Mouse (Mus musculus) ES-Bruce4 (cell line): Measurements from ENCODE around the gene Strn4. TPM values are rescaled to one million over a fixed set of nuclear protein-coding genes. Genes with fewer than 3 reads are reported as not detected.

Experiments
- H3K27ac ChIP-seq: 2 replicates; pipeline ENCODE4 v1.5.1; 2012; ENCODE audit warnings: low read length, inconsistent platforms; ENCODE audit not compliant: insufficient read depth
- H3K27me3 ChIP-seq: 2 replicates; pipeline ENCODE4 v1.6.1; 2012; ENCODE audit warnings: mild to moderate bottlenecking, low read length, inconsistent platforms; ENCODE audit not compliant: control insufficient read depth, poor library complexity, insufficient read depth, severe bottlenecking
- H3K36me3 ChIP-seq: 2 replicates; pipeline ENCODE4 v1.6.1; 2012; ENCODE audit warnings: inconsistent platforms, mild to moderate bottlenecking, low read length, moderate library complexity; ENCODE audit not compliant: control insufficient read depth, poor library complexity, insufficient read depth, severe bottlenecking
- H3K4me1 ChIP-seq: one replicate; pipeline ENCODE4 v1.8.1; 2011; ENCODE audit warnings: low read length; ENCODE audit not compliant: control insufficient read depth, insufficient read depth
- H3K4me3 ChIP-seq: 2 replicates; pipeline ENCODE4 v1.5.1; 2011; ENCODE audit warnings: low read depth, mild to moderate bottlenecking, low read length
- H3K9ac ChIP-seq: 2 replicates; pipeline ENCODE4 v1.6.1; 2012; ENCODE audit warnings: low read depth, mild to moderate bottlenecking, inconsistent platforms; ENCODE audit not compliant: poor library complexity, severe bottlenecking
- H3K9me3 ChIP-seq: replicated peaks from 2 replicates; pipeline ENCODE4 v1.6.1; 2012; ENCODE audit warnings: mild to moderate bottlenecking, low read length, inconsistent platforms; ENCODE audit not compliant: control insufficient read depth, poor library complexity, insufficient read depth, severe bottlenecking
- CTCF ChIP-seq: IDR thresholded peaks from one replicate; pipeline ENCODE4 v1.8.1; 2011; ENCODE audit warnings: low read depth, low read length
- EP300 ChIP-seq: IDR thresholded peaks from 2 replicates; pipeline ENCODE4 v1.6.1; 2011; ENCODE audit warnings: low read depth, low read length; ENCODE audit not compliant: insufficient read depth
- POLR2A ChIP-seq: IDR thresholded peaks from one replicate; pipeline ENCODE4 v1.8.1; 2011; ENCODE audit warnings: low read length; ENCODE audit not compliant: insufficient read depth
- polyA plus RNA-seq: library from polyadenylated mRNA; stranded (reverse); fragments of >200 nt; gene quantifications from 2 replicates; pipeline ENCODE4 v1.2.4, GENCODE M21; 2011; ENCODE audit warnings: low read depth; ENCODE audit not compliant: missing spikeins, insufficient read depth, insufficient read length

Strn4 gene
- 53.5 and 55.5 TPM in 2 replicates for polyA plus RNA-seq

DNA sequence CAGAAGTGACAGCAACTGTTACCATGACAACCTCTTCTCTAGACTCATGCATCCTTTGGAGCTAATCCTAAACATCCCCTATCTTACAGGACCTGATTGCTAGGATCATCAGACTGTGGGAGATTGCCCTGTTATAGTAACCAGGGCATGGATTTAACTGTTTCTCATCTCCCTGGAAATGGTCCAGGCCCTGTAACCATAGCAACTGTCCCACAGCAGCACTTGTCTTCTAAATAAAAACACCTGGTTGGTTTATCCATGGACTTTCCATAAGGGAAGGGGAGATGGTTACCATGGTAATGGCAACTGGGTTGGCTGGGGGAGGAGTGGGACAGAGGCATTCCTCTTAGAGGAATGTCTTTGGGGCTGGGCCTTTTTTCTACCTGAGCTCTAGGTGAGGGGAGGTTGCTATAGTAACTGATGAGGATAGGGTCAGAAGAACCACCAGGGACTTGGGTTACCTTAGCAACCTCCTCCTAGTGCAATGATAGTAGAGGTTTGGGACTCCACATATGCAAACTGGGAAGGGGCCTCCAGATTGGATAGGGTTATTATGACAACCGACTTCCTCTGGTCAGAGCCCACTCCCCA, at the start of gene Strn4:
Gene Strn4, plus strand, starts transcription at position 539 of the 591 bp plus-strand sequence.
- Histone ChIP-seq H3K4me1 (no peaks in the 10 kb centered on the region), H3K27me3 (no peaks in the 10 kb centered on the region), H3K9me3 (no peaks in the 10 kb centered on the region), H3K36me3 (no peaks in the 10 kb centered on the region), H3K27ac (no peak within 1 kb of the TSS), H3K9ac (peak within 1 kb of the TSS; percentile 96), H3K4me3 (peak within 1 kb of the TSS; percentile 95)
- TF ChIP-seq EP300, result no peak
- no peak for TF ChIP-seq CTCF
- TF ChIP-seq POLR2A, result no peak

DNA sequence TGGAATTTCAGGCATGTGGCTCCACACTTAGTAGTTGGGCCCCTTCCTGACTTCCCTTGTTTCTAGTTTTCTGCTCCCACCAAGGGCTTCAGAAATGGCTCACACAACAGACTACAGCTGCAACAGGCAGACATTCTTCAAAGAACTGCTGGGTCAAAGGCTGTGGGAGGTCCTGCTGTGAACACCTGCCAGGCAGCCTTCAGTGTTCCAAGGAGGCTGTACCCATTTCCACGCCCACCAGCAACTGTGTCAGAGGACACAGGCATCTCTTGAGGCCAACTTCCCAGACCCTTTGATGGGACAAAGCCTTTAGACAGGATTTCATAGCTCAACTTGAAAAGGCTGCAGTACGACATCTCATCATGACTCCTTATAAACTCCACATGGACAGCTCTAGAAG, 49.2 kb upstream of the Strn4 start:
- Histone ChIP-seq H3K9ac (no peak overlapping the region), H3K27ac (no peak overlapping the region), H3K9me3 (peaks cover 3% of the 10 kb centered on the region; the same call in 1 of the 2 replicates), H3K4me1 (peaks cover 3% of the 10 kb centered on the region), H3K27me3 (no peaks in the 10 kb centered on the region), H3K36me3 (no peaks in the 10 kb centered on the region), H3K4me3 (no peak overlapping the region)
- TF ChIP-seq POLR2A, result no peak
- no peak for TF ChIP-seq EP300
- TF ChIP-seq CTCF, result no peak

DNA sequence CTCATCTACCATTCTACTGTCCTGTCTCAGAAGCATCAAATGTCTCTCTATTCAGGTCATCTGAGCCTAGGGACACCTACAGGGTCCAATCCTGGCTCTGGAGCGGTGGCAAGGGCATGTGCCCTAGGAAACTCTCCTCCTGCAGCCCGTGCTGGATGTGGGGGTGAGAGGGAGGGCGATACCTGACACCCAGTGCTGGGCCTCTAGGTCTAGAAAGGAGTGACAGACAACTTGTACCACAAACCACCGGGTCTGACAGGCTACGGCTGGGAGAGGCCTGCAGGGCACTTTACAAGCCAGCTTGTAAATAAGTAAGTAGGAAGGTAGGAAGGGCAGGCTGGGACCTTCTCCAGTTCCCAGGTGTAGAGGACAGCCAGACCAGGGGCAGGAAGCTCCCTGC, 39.8 kb upstream of the Strn4 start:
- Histone ChIP-seq H3K27ac (no peak overlapping the region), H3K9ac (no peak overlapping the region), H3K4me1 (peaks cover 4% of the 10 kb centered on the region), H3K36me3 (no peaks in the 10 kb centered on the region), H3K4me3 (no peak overlapping the region), H3K27me3 (no peaks in the 10 kb centered on the region), H3K9me3 (peaks cover 3% of the 10 kb centered on the region; the same call in 1 of the 2 replicates)
- TF ChIP-seq CTCF (no peak), POLR2A (no peak), EP300 (no peak)

DNA sequence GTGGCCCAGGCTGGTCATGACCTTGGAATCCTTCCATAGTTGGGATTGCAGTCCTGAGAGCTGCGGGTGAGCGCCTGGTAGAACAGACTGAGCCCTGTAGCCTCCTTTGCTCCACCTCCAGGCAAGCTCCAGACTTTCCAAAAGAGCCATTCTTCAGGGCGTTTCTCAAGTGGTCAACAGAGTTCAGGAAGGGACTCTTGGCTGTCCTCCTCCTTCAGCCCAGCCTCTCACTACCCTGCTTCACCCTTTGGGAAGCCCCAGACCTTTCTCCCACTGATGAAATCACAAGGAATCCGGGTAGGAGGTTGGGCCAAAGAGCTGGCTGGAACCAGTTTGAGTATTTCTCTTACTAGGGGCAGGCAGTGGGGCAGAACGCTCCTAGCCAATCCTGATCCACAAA, 35.6 kb upstream of the Strn4 start:
- TF ChIP-seq CTCF (no peak), EP300 (no peak), POLR2A (no peak)
- Histone ChIP-seq H3K4me1 (peaks cover 4% of the 10 kb centered on the region), H3K27me3 (no peaks in the 10 kb centered on the region), H3K27ac (peak overlapping the region; percentile 58), H3K9ac (no peak overlapping the region), H3K4me3 (peak overlapping the region; percentile 3; the same call in 1 of the 2 replicates), H3K9me3 (no peaks in the 10 kb centered on the region), H3K36me3 (no peaks in the 10 kb centered on the region)

DNA sequence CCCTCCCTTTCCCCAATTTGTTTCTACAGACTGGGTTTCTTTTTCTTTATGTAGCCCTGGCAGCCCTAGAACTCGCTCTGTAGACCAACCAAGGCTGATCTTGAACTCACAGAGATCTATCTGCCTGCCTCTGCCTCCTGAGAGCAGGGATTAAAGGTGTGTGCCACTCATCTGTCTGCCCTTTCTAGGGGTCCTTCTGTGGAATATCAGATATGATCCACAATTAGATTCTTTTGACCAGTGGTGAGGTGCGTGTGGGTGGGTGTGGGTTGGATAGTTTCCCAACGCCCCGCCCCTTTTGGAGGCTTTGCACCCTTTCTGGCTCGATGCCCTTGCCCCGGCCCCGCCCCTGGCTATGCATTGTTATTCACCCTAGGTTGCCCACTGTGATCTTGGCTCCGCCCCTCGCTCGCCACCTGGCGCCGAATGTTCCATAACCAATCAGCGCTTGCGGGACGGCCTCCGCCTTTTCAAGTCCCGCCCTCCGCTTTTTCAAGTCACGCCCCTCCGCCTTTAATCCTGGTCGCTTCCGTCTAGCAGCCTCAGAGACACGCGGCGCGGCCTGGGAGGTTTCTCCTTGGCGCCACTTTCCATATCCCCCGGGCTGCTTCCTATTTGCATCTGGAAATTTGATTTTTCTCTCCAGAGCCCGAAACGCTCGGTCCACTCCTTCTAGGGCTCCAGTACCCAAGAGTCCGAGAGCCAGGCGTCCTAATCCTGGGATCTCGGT, 34.7 kb upstream of the Strn4 start, which contains the start of gene Slc1a5:
Gene Slc1a5, plus strand, starts transcription at position 516 of the 730 bp plus-strand sequence.
- Histone ChIP-seq H3K9me3 (no peaks in the 10 kb centered on the region), H3K4me3 (peak within 1 kb of the TSS; percentile 99), H3K27ac (peak within 1 kb of the TSS; percentile 58), H3K27me3 (no peaks in the 10 kb centered on the region), H3K9ac (peak within 1 kb of the TSS; percentile 94), H3K36me3 (peaks cover 6% of the 10 kb centered on the region), H3K4me1 (peaks cover 6% of the 10 kb centered on the region)
- peak; percentile 73; the same call in 1 of the 2 replicates for TF ChIP-seq EP300
- TF ChIP-seq POLR2A, result peak; percentile 97
- no peak for TF ChIP-seq CTCF

DNA sequence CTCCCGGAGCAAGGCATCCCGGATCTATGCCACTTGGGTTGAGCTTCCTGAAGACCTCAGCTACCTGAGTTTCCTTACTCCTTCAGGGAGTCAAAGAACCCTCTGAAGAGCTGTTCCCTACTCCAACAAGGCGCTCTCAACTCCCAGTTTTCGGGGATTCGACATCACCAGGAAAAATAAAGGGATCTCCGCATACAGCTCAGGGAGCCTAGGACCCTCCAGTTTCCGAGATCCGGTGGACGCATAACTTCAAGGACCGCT, 34.2 kb upstream of the Strn4 start:
- Histone ChIP-seq H3K36me3 (peaks cover 11% of the 10 kb centered on the region), H3K9me3 (no peaks in the 10 kb centered on the region), H3K4me3 (peak overlapping the region; percentile 99), H3K27ac (peak overlapping the region; percentile 40), H3K27me3 (no peaks in the 10 kb centered on the region), H3K4me1 (peaks cover 6% of the 10 kb centered on the region), H3K9ac (peak overlapping the region; percentile 94)
- no peak for TF ChIP-seq POLR2A
- TF ChIP-seq EP300, result no peak
- no peak for TF ChIP-seq CTCF
